Mouse (Mus musculus) adrenal gland, postnatal 10 days (tissue): ENCODE measurements at regions not wholly inside any gene's neighbourhood (a gene's known extent, or its start where the extent isn't known, plus 50 kb on each side); places are given as distances from the start of the nearest gene placed in this dataset.
"Not testable (repeated sequence)": the region's sequence is repeated elsewhere in the genome, so short reads cannot be mapped to it uniquely, and the experiment has no call there.

Source experiments
- DNase-seq: peaks from one replicate; pipeline ENCODE4 v3.0.0; 2021; ENCODE audit warnings: mixed read lengths

DNA sequence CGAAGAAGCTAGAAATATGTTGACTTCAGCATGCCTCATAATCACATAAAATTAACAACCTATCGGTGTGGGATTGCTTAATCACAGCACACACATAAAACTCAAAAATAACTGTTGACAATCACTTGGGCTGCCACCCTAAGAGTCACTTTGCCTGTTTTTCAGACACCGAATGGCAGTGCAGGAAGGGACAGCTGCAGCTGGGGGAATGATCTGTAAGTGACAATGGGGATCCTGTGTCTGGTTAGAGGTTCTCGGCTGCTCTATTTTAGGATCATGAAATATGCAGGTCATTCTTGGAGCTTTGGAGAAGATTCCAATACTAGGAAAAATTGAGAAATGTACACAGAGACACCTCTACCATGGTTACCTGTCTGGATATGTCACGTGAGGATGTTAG lies 54.4 kb upstream of the Tcf12 start:
- DNase-seq, result no peak

DNA sequence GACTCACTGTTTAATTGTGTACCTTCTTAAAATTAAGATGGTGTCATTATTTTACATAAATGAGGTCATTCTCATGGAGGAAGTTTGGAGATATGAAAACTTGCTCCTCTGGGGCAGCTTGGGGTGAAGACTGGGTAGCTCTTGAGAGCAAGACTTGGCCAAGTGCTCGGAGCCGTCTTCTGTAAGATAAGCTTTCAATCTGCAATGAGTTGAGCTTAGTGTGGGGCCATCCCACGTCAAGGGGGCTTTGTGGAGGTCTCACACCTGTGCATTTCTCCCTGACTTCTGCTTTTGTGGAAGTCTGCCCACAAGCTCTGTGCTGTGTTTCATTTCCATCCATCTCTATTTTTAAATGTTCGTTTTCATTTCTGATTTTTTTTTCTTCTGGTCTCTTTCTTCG lies 54.9 kb upstream of the Tcf12 start:
- DNase-seq, result no peak

- DNase-seq, result no peak
These were observed 57.6 kb upstream of the Tcf12 start for GRCm38 (mm10) chr9:72169231-72169630.

- DNase-seq, result peak; percentile 74
These were observed 58.1 kb upstream of the Tcf12 start for GRCm38 (mm10) chr9:72169728-72170188.

- DNase-seq, result no peak
These were observed 58.6 kb upstream of the Tcf12 start for GRCm38 (mm10) chr9:72170235-72170634.

DNA sequence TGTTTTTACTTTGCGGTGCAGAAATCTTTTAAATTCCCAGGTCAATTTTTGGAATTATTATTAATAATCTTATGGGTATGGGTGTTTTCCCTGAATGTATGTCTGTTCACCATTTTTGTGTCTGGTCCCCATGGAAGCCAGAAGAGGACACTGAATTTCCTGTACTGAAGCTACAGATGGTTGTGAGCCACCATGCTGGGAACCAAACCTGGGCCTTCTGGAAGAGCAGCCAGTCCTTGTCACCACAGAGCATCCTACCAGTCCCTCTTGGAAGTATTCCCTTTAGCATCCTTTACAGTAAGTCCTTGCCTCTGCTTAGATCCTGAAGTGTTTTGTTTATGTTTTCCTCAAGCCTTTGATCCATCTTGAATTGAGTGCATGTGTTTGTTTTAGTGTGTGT lies 60.7 kb upstream of the Tcf12 start:
- no peak for DNase-seq

DNA sequence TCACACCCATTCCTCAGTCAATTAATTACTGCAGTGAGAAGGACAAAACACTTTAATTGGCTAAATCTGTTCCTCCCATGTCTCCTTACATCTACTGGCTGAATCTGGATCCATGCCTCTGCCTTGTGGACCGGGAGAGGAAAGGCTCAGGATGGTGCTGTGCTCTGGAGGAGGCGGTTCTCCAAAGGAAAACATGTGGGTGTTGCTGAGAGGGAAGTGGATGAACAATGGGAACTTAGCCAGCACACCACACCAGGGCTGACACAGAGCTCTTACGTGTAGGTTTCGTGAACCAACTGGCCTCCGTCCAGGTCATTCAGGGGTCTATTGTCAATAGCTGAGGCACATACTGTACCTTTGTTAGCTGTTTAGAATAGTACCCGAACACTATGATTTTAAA lies 69.3 kb upstream of the Tcf12 start:
- no peak for DNase-seq

DNA sequence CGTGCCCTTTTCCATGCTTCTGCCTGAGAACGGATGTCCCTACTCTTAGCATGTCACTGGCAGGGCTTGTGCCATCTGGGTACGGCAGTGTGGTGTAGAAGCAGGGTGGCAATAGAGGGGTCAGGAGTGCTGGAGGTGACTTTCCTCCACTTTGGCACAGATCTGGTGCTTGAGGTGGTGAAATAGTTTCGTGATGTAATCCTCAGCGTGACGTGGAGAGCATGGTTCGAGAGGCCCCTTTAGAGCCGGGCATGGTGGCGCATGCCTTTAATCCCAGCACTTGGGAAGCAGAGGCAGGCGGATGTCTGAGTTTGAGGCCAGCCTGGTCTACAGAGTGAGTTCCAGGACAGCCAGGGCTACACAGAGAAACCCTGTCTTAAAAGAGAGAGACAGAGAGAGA lies 71.7 kb upstream of the Tcf12 start:
- peak; percentile 49 for DNase-seq

- peak; percentile 78 for DNase-seq
These were observed 72.3 kb upstream of the Tcf12 start for GRCm38 (mm10) chr9:72183925-72184324.

GRCm38 (mm10) chr9:72189867-72190266 lies 78.2 kb upstream of the Tcf12 start:
- no peak for DNase-seq

- no peak for DNase-seq
These were observed 79.0 kb upstream of the Tcf12 start for GRCm38 (mm10) chr9:72190631-72191030.

GRCm38 (mm10) chr9:72191091-72191490 lies 79.4 kb upstream of the Tcf12 start:
- no peak for DNase-seq

DNA sequence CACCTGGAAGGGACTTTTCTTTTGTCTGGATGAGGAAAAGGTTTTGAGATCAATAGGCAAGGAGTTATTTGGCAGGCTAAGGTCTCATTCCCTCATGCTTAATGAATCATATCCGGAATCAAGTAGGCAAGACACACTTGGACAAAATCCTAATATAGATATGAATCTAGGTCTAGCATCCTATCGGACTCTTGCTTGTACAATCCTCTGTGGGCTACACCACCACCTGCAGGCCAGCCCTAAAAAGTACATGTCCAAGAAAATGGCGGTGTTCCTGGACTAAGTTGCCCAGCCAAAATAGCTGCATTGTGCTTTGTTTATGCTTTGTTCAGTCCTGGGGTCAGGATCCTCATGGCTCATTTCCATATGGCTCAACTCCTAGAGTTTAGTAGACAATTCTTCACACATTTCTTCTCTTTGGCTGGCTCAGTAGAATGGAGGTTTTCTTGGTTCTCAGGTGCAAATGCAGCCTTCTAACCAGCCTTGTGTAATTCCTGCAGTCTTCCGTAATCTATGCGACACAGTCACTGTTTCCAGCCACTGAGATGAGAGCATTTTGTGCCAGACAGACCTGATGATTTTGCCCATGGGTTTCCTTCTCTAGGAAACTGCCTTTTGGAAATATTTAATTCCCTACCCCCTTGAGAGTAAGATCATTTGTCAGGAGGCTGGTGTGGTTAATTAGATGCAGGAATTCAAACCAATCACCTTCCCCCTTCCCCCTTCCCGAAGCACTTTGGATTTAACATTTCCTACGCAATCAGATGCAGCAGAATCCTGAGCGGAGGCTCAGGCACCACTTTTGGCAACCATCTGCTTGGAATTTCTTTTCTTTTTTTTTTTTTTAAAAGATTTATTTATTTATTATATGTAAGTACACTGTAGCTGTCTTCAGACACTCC lies 80.6 kb upstream of the Tcf12 start:
- peak; percentile 76 for DNase-seq

DNA sequence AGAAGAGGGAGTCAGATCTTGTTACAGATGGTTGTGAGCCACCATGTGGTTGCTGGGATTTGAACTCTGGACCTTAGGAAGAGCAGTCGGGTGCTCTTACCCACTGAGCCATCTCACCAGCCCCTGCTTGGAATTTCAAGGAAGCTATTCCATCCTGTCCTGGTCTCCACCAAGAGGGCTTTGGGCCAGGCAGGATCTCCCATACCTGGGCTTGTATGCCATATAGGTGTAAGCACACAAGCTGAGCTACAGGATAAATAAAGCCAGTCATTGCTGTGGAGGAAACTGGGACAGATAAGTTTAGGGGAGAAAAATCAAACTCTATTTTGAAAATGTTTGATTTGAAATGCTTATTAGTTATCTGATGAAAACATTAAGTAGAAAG lies 81.3 kb upstream of the Tcf12 start:
- DNase-seq, result not testable (repeated sequence)

DNA sequence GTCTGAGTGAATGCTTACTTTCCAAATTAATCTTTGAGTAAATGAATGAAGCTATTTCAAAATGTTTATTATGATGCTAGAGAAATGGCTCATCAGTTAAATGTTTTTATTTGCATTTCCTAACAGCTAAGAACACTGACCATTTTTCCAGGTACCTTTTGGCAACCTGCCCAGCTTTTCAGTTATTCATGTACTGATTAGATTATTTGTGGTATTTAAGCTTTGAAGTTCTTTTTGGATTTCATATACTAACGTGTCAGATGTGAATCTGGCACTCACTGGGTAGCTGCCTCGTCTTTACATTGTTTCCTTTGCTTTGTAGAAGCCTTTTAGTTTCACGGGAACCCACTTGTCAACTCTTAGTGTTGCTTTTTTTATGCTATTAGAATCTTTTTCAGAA lies 79.3 kb upstream of the Zfp280d start:
- DNase-seq, result no peak

DNA sequence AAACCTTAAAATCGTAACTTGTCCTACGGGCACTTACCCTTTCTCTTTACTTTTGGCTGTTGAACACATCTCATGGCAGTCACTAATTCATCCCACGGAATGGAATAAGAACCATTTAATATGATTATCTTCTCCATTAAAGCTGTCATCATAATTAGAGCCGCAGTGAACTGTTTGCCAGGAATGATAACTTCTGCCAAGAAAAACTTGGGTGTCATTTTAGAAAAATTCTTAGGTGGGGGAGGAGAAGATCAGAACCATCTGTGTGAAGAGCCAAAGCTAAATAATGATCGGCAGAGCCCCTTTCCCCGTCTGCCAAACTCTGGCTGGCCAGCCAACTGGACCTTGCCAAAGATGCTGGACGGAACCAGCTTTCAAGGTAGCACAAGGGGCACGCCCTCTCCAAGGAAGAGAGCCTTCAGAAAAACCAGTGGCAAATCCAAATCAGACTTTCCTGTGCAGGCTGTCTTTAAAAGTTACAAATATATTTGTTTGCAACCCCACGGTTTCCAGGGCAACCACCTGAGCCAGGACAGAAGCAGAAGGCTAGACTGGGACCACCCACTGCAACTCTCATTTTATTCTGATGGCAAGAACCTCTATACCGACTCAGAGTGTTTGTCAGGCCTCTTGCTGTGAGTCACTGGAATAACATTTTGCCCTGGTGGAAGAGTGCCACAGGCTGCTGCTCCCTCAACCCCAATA lies 77.9 kb upstream of the Zfp280d start:
- DNase-seq, result peak; percentile 26

DNA sequence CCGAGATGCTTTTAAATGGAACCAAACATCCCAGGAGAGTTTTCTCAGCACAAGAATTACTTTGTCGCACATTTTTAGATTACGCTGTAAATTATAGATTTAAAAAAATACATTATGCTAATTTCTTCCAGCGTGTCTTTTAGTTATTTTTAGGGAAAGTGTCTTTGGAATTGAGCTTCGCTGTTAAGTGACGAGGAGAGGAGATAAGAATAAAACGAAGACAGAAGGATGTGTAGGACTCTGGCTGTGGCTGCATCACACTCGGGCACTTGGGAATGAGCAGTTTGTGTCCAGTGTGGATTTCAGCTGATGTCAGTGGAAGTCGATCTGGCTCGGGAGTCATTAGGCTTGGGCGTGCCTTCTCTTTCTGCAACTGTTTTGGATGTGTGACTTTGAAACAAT lies 77.3 kb upstream of the Zfp280d start:
- no peak for DNase-seq

DNA sequence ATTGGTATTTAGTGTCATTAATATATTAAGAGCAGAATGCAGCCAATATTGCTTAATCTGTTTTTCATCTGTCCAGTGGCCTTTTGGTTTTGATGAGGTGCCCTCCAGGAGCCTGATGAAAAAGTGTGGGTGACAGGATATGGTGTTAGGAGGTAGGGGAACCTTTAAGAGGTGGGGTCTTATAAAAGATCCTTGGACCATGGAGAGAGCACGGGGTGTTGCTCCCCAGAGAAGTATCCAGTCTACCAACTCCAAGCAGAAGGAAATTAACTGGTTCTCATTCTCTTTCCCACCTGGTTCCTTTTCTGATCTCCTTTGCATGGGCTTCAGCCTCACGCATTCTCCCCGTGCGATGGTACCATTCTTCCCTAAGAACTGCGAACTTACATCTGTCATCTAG lies 75.7 kb upstream of the Zfp280d start:
- no peak for DNase-seq

- DNase-seq, result no peak
These were observed 70.2 kb upstream of the Zfp280d start for GRCm38 (mm10) chr9:72204357-72204905.

DNA sequence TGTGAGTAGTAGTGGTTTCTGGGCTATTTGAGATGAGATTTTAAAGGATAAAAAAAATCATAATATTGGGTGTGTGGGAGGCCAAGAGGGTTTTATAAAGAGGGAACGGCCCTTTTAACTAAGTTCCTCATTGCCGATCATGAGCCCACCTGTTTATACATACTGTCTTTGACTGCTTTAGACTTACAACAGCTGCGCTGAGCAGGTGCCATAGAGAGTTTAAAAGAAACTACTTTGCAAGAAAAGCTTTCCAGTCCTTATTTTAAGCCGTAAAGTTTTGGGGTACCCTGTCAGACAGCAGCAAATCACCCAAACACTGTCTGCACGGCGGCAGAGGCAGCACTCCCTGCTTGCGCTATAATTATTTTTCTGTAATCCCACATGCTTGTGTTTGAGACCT lies 68.8 kb upstream of the Zfp280d start:
- DNase-seq, result no peak

GRCm38 (mm10) chr9:72206911-72207310 lies 67.7 kb upstream of the Zfp280d start:
- DNase-seq, result peak; percentile 48

GRCm38 (mm10) chr9:72208296-72208695 lies 66.4 kb upstream of the Zfp280d start:
- no peak for DNase-seq

DNA sequence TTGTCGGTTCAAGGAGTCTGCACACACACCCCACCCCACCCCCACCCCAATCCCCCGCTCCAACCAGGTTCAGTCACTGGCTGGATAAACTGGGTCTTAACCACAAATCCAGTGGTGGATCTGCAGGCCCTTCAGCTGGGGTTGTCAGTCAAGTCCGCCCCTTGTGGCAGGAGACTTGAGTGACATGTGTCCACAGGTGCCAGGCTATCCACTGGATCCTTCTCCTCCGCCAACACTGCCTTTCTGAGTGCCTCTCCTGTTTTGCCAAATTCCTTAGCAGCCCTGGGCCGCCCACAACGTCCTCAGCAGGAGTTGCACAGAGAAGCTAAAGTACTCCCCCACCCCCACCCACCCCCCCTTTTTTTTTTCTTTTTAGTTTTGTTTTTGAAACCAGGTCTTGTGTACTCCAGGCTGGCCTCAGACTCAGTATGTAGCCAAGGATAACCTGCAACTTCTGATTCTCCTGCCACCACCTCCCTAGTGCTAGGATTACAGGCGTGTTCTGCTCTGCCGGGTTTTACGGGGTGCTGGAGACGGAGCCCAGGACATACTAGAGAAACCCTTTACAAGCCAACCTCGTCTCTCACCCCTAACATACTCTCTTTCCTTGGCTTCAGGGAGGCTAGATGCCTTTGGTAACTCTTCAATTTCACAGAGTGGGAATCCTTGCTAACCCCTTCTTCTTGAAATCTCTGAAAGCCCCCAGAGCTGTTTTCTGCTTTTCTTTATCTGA lies 57.2 kb upstream of the Zfp280d start:
- no peak for DNase-seq
